Mouse (Mus musculus) liver, embryonic 13.5 days (tissue): Measurements from ENCODE around the gene Tnpo1. TPM values are rescaled to one million over a fixed set of nuclear protein-coding genes. Genes with fewer than 3 reads are reported as not detected.
A peak's percentile ranks its signal among the peaks of the same experiment; 100 is the strongest.

Source experiments
- ATAC-seq: fragments of 200-750 bp; cut with Nextera tagmentation; 2 replicates; pipeline ENCODE4 v1.8.0; 2017; ENCODE audit warnings: low read depth, mild to moderate bottlenecking, moderate number of reproducible peaks, moderate library complexity
- DNase-seq: peaks from one replicate; pipeline ENCODE4 v3.0.0; 2022
- H3K27ac ChIP-seq: fragments of 300-500 bp; sonication (generic); 2 replicates; pipeline ENCODE4 v1.5.1; 2015; ENCODE audit warnings: moderate library complexity, mild to moderate bottlenecking, inconsistent platforms
- H3K27me3 ChIP-seq: fragments of 300-500 bp; sonication (generic); 2 replicates; pipeline ENCODE4 v1.6.1; 2015; ENCODE audit warnings: mild to moderate bottlenecking, inconsistent platforms
- H3K36me3 ChIP-seq: fragments of 300-500 bp; sonication (generic); 2 replicates; pipeline ENCODE4 v1.6.1; 2015; ENCODE audit warnings: mild to moderate bottlenecking, inconsistent platforms
- H3K4me1 ChIP-seq: fragments of 300-500 bp; sonication (generic); replicated peaks from 2 replicates; pipeline ENCODE4 v1.6.1; 2015; ENCODE audit warnings: inconsistent platforms
- H3K4me2 ChIP-seq: fragments of 300-500 bp; sonication (generic); 2 replicates; pipeline ENCODE4 v1.6.1; 2015; ENCODE audit warnings: inconsistent platforms, mild to moderate bottlenecking, moderate library complexity
- H3K4me3 ChIP-seq: fragments of 300-500 bp; sonication (generic); replicated peaks from 2 replicates; pipeline ENCODE4 v1.5.1; 2015; ENCODE audit warnings: mild to moderate bottlenecking, inconsistent platforms
- H3K9ac ChIP-seq: fragments of 300-500 bp; sonication (generic); 2 replicates; pipeline ENCODE4 v1.6.1; 2015; ENCODE audit warnings: mild to moderate bottlenecking, inconsistent platforms
- H3K9me3 ChIP-seq: fragments of 300-500 bp; sonication (generic); replicated peaks from 2 replicates; pipeline ENCODE4 v1.6.1; 2016; ENCODE audit warnings: inconsistent platforms
- WGBS: fragments of 180-500 bp; shearing (Covaris S2); methylation state at CpG from one replicate; pipeline ENCODE4 v1.1.7; 2015; ENCODE audit not compliant: insufficient replicate concordance; 5-methylcytosine and 5-hydroxymethylcytosine counted together
- polyA plus RNA-seq: library from polyadenylated mRNA; unstranded; fragments of >200 nt; fragmentation: Nextera tagmentation; extraction: Ambion mirVana; gene quantifications from 2 replicates; pipeline ENCODE4 v1.2.1, GENCODE M21; 2015

Tnpo1 gene
- polyA plus RNA-seq, 1 experiment from 2014 or later, result 26.5 TPM

DNA sequence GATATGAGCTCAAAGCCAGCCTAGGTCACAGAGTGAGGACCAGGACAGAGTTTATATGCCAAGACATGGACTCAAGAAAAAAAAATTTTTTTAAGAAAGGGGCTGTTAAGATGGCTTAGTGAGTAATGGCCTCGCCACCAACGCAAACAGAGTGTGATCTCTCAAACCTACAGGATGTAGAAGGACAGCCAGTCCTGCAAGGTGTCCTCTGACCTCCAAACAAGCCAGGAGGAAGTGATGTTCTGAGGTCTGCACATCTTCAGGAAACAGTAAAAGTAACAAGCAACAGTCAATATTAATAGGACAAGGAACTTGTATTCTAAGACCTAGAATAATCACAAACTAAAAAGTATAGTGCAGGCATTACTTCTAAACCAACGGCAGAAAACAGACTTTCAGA, 123.2 kb downstream of the Tnpo1 start:
- Histone ChIP-seq H3K36me3 (peaks cover 59% of the 10 kb centered on the region), H3K4me2 (no peak overlapping the region), H3K4me1 (peaks cover 7% of the 10 kb centered on the region), H3K9ac (no peak overlapping the region), H3K4me3 (no peak overlapping the region), H3K27ac (peak overlapping the region; percentile 34; the same call in 1 of the 2 replicates), H3K9me3 (no peaks in the 10 kb centered on the region), H3K27me3 (no peaks in the 10 kb centered on the region)
- DNase-seq (no peak), ATAC-seq (no peak)
- WGBS, result 78% methylated on average over 3 of the region's 3 CpGs

DNA sequence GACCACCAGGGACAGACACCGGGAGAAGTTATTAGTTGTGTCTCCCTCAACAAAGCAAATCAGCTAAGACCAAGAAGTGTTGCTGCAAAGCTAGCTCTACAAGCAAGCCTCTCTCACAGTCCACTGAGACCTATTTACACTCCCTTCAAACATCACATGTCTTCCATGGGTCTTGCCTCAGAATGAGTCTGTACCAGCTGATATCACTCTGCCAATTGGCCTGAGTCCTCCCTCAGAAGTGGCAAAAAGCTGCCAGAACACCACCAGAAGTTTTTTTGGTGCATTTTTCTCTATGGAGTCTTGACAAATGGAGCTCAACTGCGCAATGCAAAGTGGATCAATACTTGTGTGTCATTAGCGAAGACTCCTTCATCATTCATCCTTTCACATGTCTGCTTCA, 130.7 kb downstream of the Tnpo1 start:
- Histone ChIP-seq H3K9me3 (no peaks in the 10 kb centered on the region), H3K9ac (no peak overlapping the region), H3K27ac (no peak overlapping the region), H3K27me3 (no peaks in the 10 kb centered on the region), H3K36me3 (peaks cover 50% of the 10 kb centered on the region), H3K4me3 (no peak overlapping the region), H3K4me2 (no peak overlapping the region), H3K4me1 (0 out of 2 replicates have a peak, but pooled peaks cover 2% of the 10 kb centered on the region)
- ATAC-seq, result no peak
- DNase-seq, result no peak
- WGBS, result 90% methylated on average over 3 of the region's 3 CpGs

DNA sequence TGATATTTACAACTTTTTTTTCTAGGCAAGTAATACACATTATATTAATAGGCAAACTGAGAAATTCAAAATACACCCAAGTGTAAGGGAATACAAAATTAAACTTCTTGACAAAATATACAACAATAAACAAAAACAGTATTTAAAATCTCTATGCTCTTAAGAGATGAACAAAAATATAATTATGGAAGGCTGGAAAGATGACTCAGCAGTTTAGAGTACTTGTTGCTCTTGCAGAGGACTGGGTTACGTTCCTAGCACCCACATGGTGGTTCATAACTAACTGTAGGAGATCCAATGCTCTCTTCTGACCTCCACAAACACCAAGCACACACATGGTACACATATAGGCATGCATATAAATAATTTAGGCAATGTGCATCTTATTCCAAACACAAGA, 133.3 kb downstream of the Tnpo1 start:
- DNase-seq, result no peak
- Histone ChIP-seq H3K4me1 (0 out of 2 replicates have a peak, but pooled peaks cover 2% of the 10 kb centered on the region), H3K27ac (no peak overlapping the region), H3K4me2 (no peak overlapping the region), H3K9ac (no peak overlapping the region), H3K9me3 (no peaks in the 10 kb centered on the region), H3K27me3 (no peaks in the 10 kb centered on the region), H3K36me3 (peaks cover 31% of the 10 kb centered on the region), H3K4me3 (no peak overlapping the region)
- ATAC-seq, result no peak
- WGBS, result 85% methylated on average over 1 of the region's 1 CpGs

DNA sequence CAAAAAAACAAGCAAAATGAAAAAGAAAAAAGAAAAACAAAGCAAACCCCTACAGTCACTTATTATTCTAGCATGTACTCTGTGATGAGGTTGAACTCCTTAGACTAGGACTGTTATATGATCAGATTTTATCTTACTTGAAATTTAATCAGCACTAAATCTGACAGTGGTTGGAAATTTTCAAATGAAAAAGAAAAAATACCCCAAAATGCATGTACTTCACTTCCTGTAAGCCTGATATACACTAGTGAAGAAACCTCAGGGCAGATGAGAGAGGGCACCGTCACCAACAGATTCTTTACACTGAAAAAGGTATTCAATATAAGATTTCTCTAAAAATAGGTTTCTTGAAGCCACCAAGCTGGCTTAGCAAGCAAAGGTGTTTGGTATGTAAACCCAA, 134.5 kb downstream of the Tnpo1 start:
- Histone ChIP-seq H3K4me1 (peaks cover 10% of the 10 kb centered on the region), H3K36me3 (peaks cover 28% of the 10 kb centered on the region), H3K4me3 (no peak overlapping the region), H3K9ac (no peak overlapping the region), H3K27ac (no peak overlapping the region), H3K27me3 (no peaks in the 10 kb centered on the region), H3K4me2 (no peak overlapping the region), H3K9me3 (no peaks in the 10 kb centered on the region)
- ATAC-seq (no peak), DNase-seq (no peak)
- 86% methylated on average over 1 of the region's 1 CpGs for WGBS

Other genes starting within 250 kb of the Tnpo1 start
- not detected in 2 replicates for gene Tmem171, start 231.6 kb downstream of the Tnpo1 start, polyA plus RNA-seq
- gene Fcho2, start 110.9 kb downstream of the Tnpo1 start, polyA plus RNA-seq, result 20.6 and 28.5 TPM in 2 replicates
- gene 1700024P04Rik, start 58.2 kb upstream of the Tnpo1 start, polyA plus RNA-seq, result not detected in 2 replicates